Mouse (Mus musculus) limb, embryonic 12.5 days (tissue): ENCODE results near the gene Stat4. TPM values are rescaled to one million over a fixed set of nuclear protein-coding genes. Genes with fewer than 3 reads are reported as not detected.
A peak's percentile ranks its signal among the peaks of the same experiment; 100 is the strongest.

Experiments used
- ATAC-seq: fragments of 200-750 bp; cut with Nextera tagmentation; 2 replicates; pipeline ENCODE4 v1.8.0; 2017; ENCODE audit warnings: low read depth, moderate TSS enrichment; ENCODE audit not compliant: insufficient number of reproducible peaks, insufficient read depth, low FRiP score, low TSS enrichment
- H3K27ac ChIP-seq: fragments of 300-500 bp; sonication (generic); 2 replicates; pipeline ENCODE4 v1.5.1; 2016; ENCODE audit warnings: mild to moderate bottlenecking, moderate library complexity
- H3K27me3 ChIP-seq: fragments of 300-500 bp; sonication (generic); 2 replicates; pipeline ENCODE4 v1.6.1; 2016; ENCODE audit warnings: mild to moderate bottlenecking, moderate library complexity
- H3K36me3 ChIP-seq: fragments of 300-500 bp; sonication (generic); 2 replicates; pipeline ENCODE4 v1.6.1; 2016; ENCODE audit warnings: mild to moderate bottlenecking, moderate library complexity
- H3K4me1 ChIP-seq: fragments of 300-500 bp; sonication (generic); replicated peaks from 2 replicates; pipeline ENCODE4 v1.6.1; 2016
- H3K4me2 ChIP-seq: fragments of 300-500 bp; sonication (generic); 2 replicates; pipeline ENCODE4 v1.6.1; 2016; ENCODE audit warnings: mild to moderate bottlenecking, moderate library complexity
- H3K4me3 ChIP-seq: fragments of 300-500 bp; sonication (generic); replicated peaks from 2 replicates; pipeline ENCODE4 v1.5.1; 2016; ENCODE audit warnings: mild to moderate bottlenecking
- H3K9ac ChIP-seq: fragments of 300-500 bp; sonication (generic); replicated peaks from 2 replicates; pipeline ENCODE4 v1.6.1; 2016; ENCODE audit warnings: mild to moderate bottlenecking, moderate library complexity
- H3K9me3 ChIP-seq: fragments of 300-500 bp; sonication (generic); 2 replicates; pipeline ENCODE4 v1.6.1; 2016; ENCODE audit warnings: mild to moderate bottlenecking, moderate library complexity
- WGBS: fragments of 180-500 bp; shearing (Covaris S2); methylation state at CpG from one replicate; pipeline ENCODE4 v1.1.7; 2016; 5-methylcytosine and 5-hydroxymethylcytosine counted together
- polyA plus RNA-seq: library from polyadenylated mRNA; unstranded; fragments of >200 nt; fragmentation: Nextera tagmentation; extraction: Ambion mirVana; gene quantifications from 2 replicates; pipeline ENCODE4 v1.2.1, GENCODE M21; 2016

The Stat4 gene
- polyA plus RNA-seq = 1.4 and 2.1 TPM in 2 replicates

GRCm38 (mm10) chr1:51986848-51987247 lies at the start of gene Stat4:
Stat4 (plus strand) TSS chr1:51987148.
- H3K9me3 ChIP-seq = no peaks in the 10 kb centered on the region
- no peak for ATAC-seq
- no peak within 1 kb of the TSS for H3K4me2 ChIP-seq
- H3K4me3 ChIP-seq = no peak within 1 kb of the TSS
- WGBS = 91% methylated on average over 5 of the region's 5 CpGs
- no peaks in the 10 kb centered on the region for H3K27me3 ChIP-seq
- no peaks in the 10 kb centered on the region for H3K36me3 ChIP-seq
- H3K4me1 ChIP-seq = no peaks in the 10 kb centered on the region
- H3K27ac ChIP-seq = no peak within 1 kb of the TSS
- H3K9ac ChIP-seq = no peak within 1 kb of the TSS

GRCm38 (mm10) chr1:51938357-51938756 lies 48.6 kb upstream of the Stat4 start:
- 87% methylated on average over 7 of the region's 7 CpGs for WGBS
- H3K9me3 ChIP-seq = 0 out of 2 replicates have a peak, but pooled peaks cover 3% of the 10 kb centered on the region
- H3K27me3 ChIP-seq = no peaks in the 10 kb centered on the region
- H3K9ac ChIP-seq = no peak overlapping the region
- no peak overlapping the region for H3K27ac ChIP-seq
- H3K4me1 ChIP-seq = no peaks in the 10 kb centered on the region
- H3K4me2 ChIP-seq = no peak overlapping the region
- ATAC-seq = no peak
- H3K4me3 ChIP-seq = no peak overlapping the region
- no peaks in the 10 kb centered on the region for H3K36me3 ChIP-seq

- Histone ChIP-seq H3K4me2 (no peak overlapping the region), H3K9me3 (0 out of 2 replicates have a peak, but pooled peaks cover 3% of the 10 kb centered on the region), H3K36me3 (no peaks in the 10 kb centered on the region), H3K27ac (no peak overlapping the region), H3K4me3 (no peak overlapping the region), H3K27me3 (no peaks in the 10 kb centered on the region), H3K9ac (no peak overlapping the region), H3K4me1 (no peaks in the 10 kb centered on the region)
- 47% methylated on average over 5 of the region's 5 CpGs for WGBS
- ATAC-seq = no peak; the same call in 1 of the 2 replicates
Observed at GRCm38 (mm10) chr1:51944755-51945154, 42.2 kb upstream of the Stat4 start.

- Histone ChIP-seq H3K27me3 (no peaks in the 10 kb centered on the region), H3K4me3 (no peak overlapping the region), H3K9me3 (no peaks in the 10 kb centered on the region), H3K9ac (no peak overlapping the region), H3K36me3 (no peaks in the 10 kb centered on the region), H3K27ac (no peak overlapping the region), H3K4me2 (no peak overlapping the region), H3K4me1 (no peaks in the 10 kb centered on the region)
- 89% methylated on average over 4 of the region's 4 CpGs for WGBS
- no peak for ATAC-seq
Observed at GRCm38 (mm10) chr1:51947116-51947515, 39.8 kb upstream of the Stat4 start.

GRCm38 (mm10) chr1:51964647-51965046 lies 22.3 kb upstream of the Stat4 start:
- Histone ChIP-seq H3K9me3 (no peaks in the 10 kb centered on the region), H3K9ac (no peak overlapping the region), H3K36me3 (no peaks in the 10 kb centered on the region), H3K27ac (no peak overlapping the region), H3K27me3 (no peaks in the 10 kb centered on the region), H3K4me1 (no peaks in the 10 kb centered on the region), H3K4me2 (no peak overlapping the region), H3K4me3 (no peak overlapping the region)
- 86% methylated on average over 2 of the region's 2 CpGs for WGBS
- no peak for ATAC-seq

- no peak overlapping the region for H3K4me2 ChIP-seq
- no peak overlapping the region for H3K4me3 ChIP-seq
- 49% methylated on average over 1 of the region's 1 CpGs for WGBS
- H3K9ac ChIP-seq = no peak overlapping the region
- H3K27ac ChIP-seq = no peak overlapping the region
- no peaks in the 10 kb centered on the region for H3K9me3 ChIP-seq
- H3K4me1 ChIP-seq = no peaks in the 10 kb centered on the region
- ATAC-seq = no peak
- no peaks in the 10 kb centered on the region for H3K36me3 ChIP-seq
- H3K27me3 ChIP-seq = no peaks in the 10 kb centered on the region
Observed at GRCm38 (mm10) chr1:51968994-51969393, 18.0 kb upstream of the Stat4 start.

GRCm38 (mm10) chr1:51970182-51970581 lies 16.8 kb upstream of the Stat4 start:
- H3K9ac ChIP-seq = no peak overlapping the region
- 85% methylated on average over 6 of the region's 6 CpGs for WGBS
- no peak overlapping the region for H3K4me3 ChIP-seq
- no peak overlapping the region for H3K27ac ChIP-seq
- no peaks in the 10 kb centered on the region for H3K27me3 ChIP-seq
- H3K9me3 ChIP-seq = no peaks in the 10 kb centered on the region
- H3K4me1 ChIP-seq = no peaks in the 10 kb centered on the region
- no peak for ATAC-seq
- H3K4me2 ChIP-seq = no peak overlapping the region
- H3K36me3 ChIP-seq = no peaks in the 10 kb centered on the region

- ATAC-seq = no peak
- Histone ChIP-seq H3K36me3 (no peaks in the 10 kb centered on the region), H3K27me3 (no peaks in the 10 kb centered on the region), H3K9ac (no peak overlapping the region), H3K4me2 (no peak overlapping the region), H3K27ac (no peak overlapping the region), H3K9me3 (no peaks in the 10 kb centered on the region), H3K4me1 (no peaks in the 10 kb centered on the region), H3K4me3 (no peak overlapping the region)
- WGBS = 78% methylated on average over 5 of the region's 5 CpGs
Observed at GRCm38 (mm10) chr1:51975589-51975988, 11.4 kb upstream of the Stat4 start.

- no peak overlapping the region for H3K4me3 ChIP-seq
- H3K36me3 ChIP-seq = no peaks in the 10 kb centered on the region
- no peak for ATAC-seq
- H3K9me3 ChIP-seq = no peaks in the 10 kb centered on the region
- H3K4me2 ChIP-seq = no peak overlapping the region
- H3K4me1 ChIP-seq = no peaks in the 10 kb centered on the region
- no peak overlapping the region for H3K9ac ChIP-seq
- WGBS = 95% methylated on average over 5 of the region's 5 CpGs
- no peaks in the 10 kb centered on the region for H3K27me3 ChIP-seq
- H3K27ac ChIP-seq = no peak overlapping the region
Observed at GRCm38 (mm10) chr1:51979048-51979447, 7.9 kb upstream of the Stat4 start.

- H3K4me3 ChIP-seq = no peak overlapping the region
- peaks cover 13% of the 10 kb centered on the region for H3K4me1 ChIP-seq
- H3K9ac ChIP-seq = no peak overlapping the region
- 78% methylated on average over 8 of the region's 8 CpGs for whole genome bisulfite sequencing
- no peak for ATAC-seq
- no peaks in the 10 kb centered on the region for H3K9me3 ChIP-seq
- no peaks in the 10 kb centered on the region for H3K36me3 ChIP-seq
- H3K27ac ChIP-seq = no peak overlapping the region
- no peak overlapping the region for H3K4me2 ChIP-seq
- H3K27me3 ChIP-seq = no peaks in the 10 kb centered on the region
Observed at GRCm38 (mm10) chr1:51991983-51992609, 5.1 kb downstream of the Stat4 start.

GRCm38 (mm10) chr1:51996056-51996455 lies 9.1 kb downstream of the Stat4 start:
- H3K4me2 ChIP-seq = no peak overlapping the region
- no peaks in the 10 kb centered on the region for H3K36me3 ChIP-seq
- no peak overlapping the region for H3K9ac ChIP-seq
- no peaks in the 10 kb centered on the region for H3K27me3 ChIP-seq
- H3K4me1 ChIP-seq = peaks cover 14% of the 10 kb centered on the region
- H3K4me3 ChIP-seq = no peak overlapping the region
- no peaks in the 10 kb centered on the region for H3K9me3 ChIP-seq
- no peak for ATAC-seq
- 44% methylated on average over 3 of the region's 3 CpGs for WGBS
- peak overlapping the region; percentile 84 for H3K27ac ChIP-seq
